Mouse (Mus musculus) hindbrain, embryonic 16.5 days (tissue): ENCODE measurements around the gene Anapc15. TPM values are rescaled to one million over a fixed set of nuclear protein-coding genes. Genes with fewer than 3 reads are reported as not detected.

Experiments
- ATAC-seq: fragments of 200-750 bp; cut with Nextera tagmentation; 2 replicates; pipeline ENCODE4 v1.8.0; 2017; ENCODE audit warnings: moderate TSS enrichment, moderate library complexity
- H3K27ac ChIP-seq: fragments of 300-500 bp; sonication (generic); 2 replicates; pipeline ENCODE4 v1.5.1; 2014; ENCODE audit warnings: low read depth, mild to moderate bottlenecking, control low read depth, low read length, moderate library complexity
- H3K27me3 ChIP-seq: fragments of 300-500 bp; sonication (generic); replicated peaks from 2 replicates; pipeline ENCODE4 v1.6.1; 2014; ENCODE audit warnings: low read length; ENCODE audit not compliant: control insufficient read depth, insufficient read depth
- H3K36me3 ChIP-seq: fragments of 300-500 bp; sonication (generic); 2 replicates; pipeline ENCODE4 v1.6.1; 2014; ENCODE audit warnings: mild to moderate bottlenecking, low read length, moderate library complexity, mixed read lengths; ENCODE audit not compliant: control insufficient read depth, insufficient read depth
- H3K4me1 ChIP-seq: fragments of 300-500 bp; sonication (generic); 2 replicates; pipeline ENCODE4 v1.6.1; 2014; ENCODE audit warnings: low read depth, low read length; ENCODE audit not compliant: control insufficient read depth, insufficient read depth
- H3K4me2 ChIP-seq: fragments of 300-500 bp; sonication (generic); 2 replicates; pipeline ENCODE4 v1.6.1; 2014; ENCODE audit warnings: mild to moderate bottlenecking, low read length, control low read depth, moderate library complexity
- H3K4me3 ChIP-seq: fragments of 300-500 bp; sonication (generic); 2 replicates; pipeline ENCODE4 v1.5.1; 2014; ENCODE audit warnings: mild to moderate bottlenecking, low read length, control low read depth, moderate library complexity
- H3K9ac ChIP-seq: fragments of 300-500 bp; sonication (generic); 2 replicates; pipeline ENCODE4 v1.6.1; 2014; ENCODE audit warnings: low read depth, mild to moderate bottlenecking, control low read depth, low read length, moderate library complexity
- H3K9me3 ChIP-seq: fragments of 300-500 bp; sonication (generic); 2 replicates; pipeline ENCODE4 v1.6.1; 2014; ENCODE audit warnings: mild to moderate bottlenecking, low read length, moderate library complexity; ENCODE audit not compliant: control insufficient read depth
- WGBS: fragments of 180-500 bp; shearing (Covaris S2); extraction: QIAGEN DNeasy Blood & Tissue Kit; methylation state at CpG from one replicate; pipeline ENCODE4 v1.1.7; 2014; 5-methylcytosine and 5-hydroxymethylcytosine counted together
- polyA plus RNA-seq: library from polyadenylated mRNA; unstranded; fragments of >200 nt; fragmentation: Nextera tagmentation; extraction: Ambion mirVana; gene quantifications from 2 replicates; pipeline ENCODE4 v1.2.1, GENCODE M21; 2015

The Anapc15 gene
- polyA plus RNA-seq, 1 experiment from 2014 or later = 72.2 TPM

- Histone ChIP-seq H3K4me1 (no peaks in the 10 kb centered on the region), H3K9me3 (no peaks in the 10 kb centered on the region), H3K9ac (no peak overlapping the region), H3K4me2 (no peak overlapping the region), H3K4me3 (no peak overlapping the region), H3K36me3 (no peaks in the 10 kb centered on the region), H3K27me3 (no peaks in the 10 kb centered on the region), H3K27ac (no peak overlapping the region)
- WGBS = 79% methylated on average over 3 of the region's 3 CpGs
- ATAC-seq = no peak
Measured at GRCm38 (mm10) chr7:101862291-101862690, 1.2 kb upstream of the Anapc15 start.

GRCm38 (mm10) chr7:101866491-101867265 lies 3.2 kb downstream of the Anapc15 start:
- WGBS = 81% methylated on average over 11 of the region's 11 CpGs
- no peaks in the 10 kb centered on the region for H3K36me3 ChIP-seq
- no peak overlapping the region for H3K27ac ChIP-seq
- no peaks in the 10 kb centered on the region for H3K4me1 ChIP-seq
- ATAC-seq = no peak
- H3K9ac ChIP-seq = no peak overlapping the region
- no peaks in the 10 kb centered on the region for H3K9me3 ChIP-seq
- no peak overlapping the region for H3K4me2 ChIP-seq
- H3K27me3 ChIP-seq = no peaks in the 10 kb centered on the region
- H3K4me3 ChIP-seq = no peak overlapping the region

DNA sequence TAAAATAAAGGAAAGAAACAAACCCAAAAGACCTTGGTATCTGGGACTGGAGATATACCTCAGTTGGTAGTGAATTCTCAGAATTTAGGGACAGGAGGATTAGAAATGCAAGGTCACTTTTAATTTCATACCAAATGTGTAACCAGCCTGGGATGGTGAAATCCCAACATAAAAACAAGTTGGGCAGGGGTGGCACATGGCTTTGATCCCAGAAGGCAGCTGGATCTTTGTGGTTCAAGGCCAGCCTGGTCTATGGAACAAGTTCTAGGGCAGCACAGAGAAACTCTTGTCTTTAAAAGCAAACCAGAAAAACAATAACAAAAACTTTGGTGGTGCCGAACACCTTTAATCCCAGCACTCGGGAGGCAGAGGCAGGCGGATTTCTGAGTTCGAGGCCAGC lies 4.0 kb downstream of the Anapc15 start:
- H3K9me3 ChIP-seq = no peaks in the 10 kb centered on the region
- WGBS = 98% methylated on average over 4 of the region's 4 CpGs
- no peak overlapping the region for H3K4me3 ChIP-seq
- no peak overlapping the region for H3K4me2 ChIP-seq
- no peaks in the 10 kb centered on the region for H3K27me3 ChIP-seq
- no peaks in the 10 kb centered on the region for H3K4me1 ChIP-seq
- H3K9ac ChIP-seq = no peak overlapping the region
- no peak for ATAC-seq
- H3K36me3 ChIP-seq = no peaks in the 10 kb centered on the region
- no peak overlapping the region for H3K27ac ChIP-seq

- Histone ChIP-seq H3K4me3 (no peak overlapping the region), H3K36me3 (no peaks in the 10 kb centered on the region), H3K4me2 (no peak overlapping the region), H3K4me1 (no peaks in the 10 kb centered on the region), H3K27ac (no peak overlapping the region), H3K27me3 (no peaks in the 10 kb centered on the region), H3K9me3 (no peaks in the 10 kb centered on the region), H3K9ac (no peak overlapping the region)
- 46% methylated on average over 13 of the region's 13 CpGs for WGBS
- ATAC-seq = no peak; the same call in 1 of the 2 replicates
Measured at GRCm38 (mm10) chr7:101868241-101869162, 5.0 kb downstream of the Anapc15 start.

GRCm38 (mm10) chr7:101869163-101869500 lies 5.6 kb downstream of the Anapc15 start:
- WGBS = 44% methylated on average over 7 of the region's 7 CpGs
- H3K27ac ChIP-seq = no peak overlapping the region
- ATAC-seq = no peak
- no peaks in the 10 kb centered on the region for H3K36me3 ChIP-seq
- no peaks in the 10 kb centered on the region for H3K4me1 ChIP-seq
- no peak overlapping the region for H3K4me3 ChIP-seq
- H3K4me2 ChIP-seq = no peak overlapping the region
- no peak overlapping the region for H3K9ac ChIP-seq
- H3K27me3 ChIP-seq = no peaks in the 10 kb centered on the region
- H3K9me3 ChIP-seq = no peaks in the 10 kb centered on the region

- Histone ChIP-seq H3K4me3 (no peak within 1 kb of the TSS), H3K9me3 (no peaks in the 10 kb centered on the region), H3K36me3 (no peaks in the 10 kb centered on the region), H3K27me3 (no peaks in the 10 kb centered on the region), H3K9ac (no peak within 1 kb of the TSS), H3K27ac (no peak within 1 kb of the TSS), H3K4me2 (no peak within 1 kb of the TSS), H3K4me1 (no peaks in the 10 kb centered on the region)
- WGBS = 61% methylated on average over 2 of the region's 2 CpGs
- no peak for ATAC-seq
Measured at GRCm38 (mm10) chr7:101870629-101871028, 7.1 kb downstream of the Anapc15 start, which contains the start of gene Folr1. Folr1 (minus strand) TSS chr7:101870788.

GRCm38 (mm10) chr7:101871296-101871695 lies 7.8 kb downstream of the Anapc15 start:
- Histone ChIP-seq H3K4me2 (no peak overlapping the region), H3K4me3 (no peak overlapping the region), H3K27ac (no peak overlapping the region), H3K9me3 (no peaks in the 10 kb centered on the region), H3K36me3 (no peaks in the 10 kb centered on the region), H3K27me3 (no peaks in the 10 kb centered on the region), H3K4me1 (no peaks in the 10 kb centered on the region), H3K9ac (no peak overlapping the region)
- ATAC-seq = no peak
- WGBS = 80% methylated on average over 3 of the region's 3 CpGs

DNA sequence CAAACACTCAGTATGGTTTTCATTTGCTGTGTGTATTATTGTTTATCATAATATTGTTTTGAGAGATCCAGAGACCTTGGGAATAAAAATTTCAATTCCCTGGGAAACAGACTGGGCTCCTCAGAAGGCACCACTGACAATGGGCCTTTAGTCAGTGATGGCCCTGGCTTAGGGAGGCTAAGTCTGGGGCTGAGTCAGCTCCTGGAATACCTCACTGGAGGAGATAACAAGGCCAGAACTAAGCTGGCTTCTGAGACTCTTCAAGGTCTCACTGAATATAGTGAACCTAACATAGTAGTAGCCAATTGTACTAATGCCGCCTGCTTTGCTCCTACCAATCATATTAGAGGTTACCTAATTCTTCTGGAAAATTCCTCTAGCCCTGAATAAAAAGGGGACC lies 12.5 kb downstream of the Anapc15 start:
- no peaks in the 10 kb centered on the region for H3K27me3 ChIP-seq
- WGBS = 92% methylated on average over 1 of the region's 1 CpGs
- ATAC-seq = no peak
- no peaks in the 10 kb centered on the region for H3K4me1 ChIP-seq
- H3K9me3 ChIP-seq = no peaks in the 10 kb centered on the region
- no peak overlapping the region for H3K4me2 ChIP-seq
- no peak overlapping the region for H3K27ac ChIP-seq
- no peak overlapping the region for H3K4me3 ChIP-seq
- no peak overlapping the region for H3K9ac ChIP-seq
- H3K36me3 ChIP-seq = no peaks in the 10 kb centered on the region

- Histone ChIP-seq H3K27ac (no peak overlapping the region), H3K4me2 (no peak overlapping the region), H3K4me1 (no peaks in the 10 kb centered on the region), H3K9ac (no peak overlapping the region), H3K27me3 (no peaks in the 10 kb centered on the region), H3K4me3 (no peak overlapping the region), H3K36me3 (no peaks in the 10 kb centered on the region), H3K9me3 (no peaks in the 10 kb centered on the region)
- no peak for ATAC-seq
- 83% methylated on average over 4 of the region's 4 CpGs for WGBS
Measured at GRCm38 (mm10) chr7:101880855-101881254, 17.3 kb downstream of the Anapc15 start.
